Mouse (Mus musculus): Measurements from ENCODE around the gene Spg20.

GRCm38 (mm10) chr3:55080055-55080454, 31.9 kb upstream of the Spg20 start:
- TF ChIP-seq CTCF (conservative IDR thresholded peaks at IDR 0.05; ENCODE audit: low read length) (peak; percentile 97), NANOG (IDR thresholded peaks at IDR 0.05; ENCODE audit: borderline replicate concordance, low read length) (no peak), POU5F1 (IDR thresholded peaks at IDR 0.05; ENCODE audit: borderline replicate concordance, low read length) (no peak)

Data from E14TG2a.4 (cell line).